Mouse (Mus musculus) CH12.LX (cell line): ENCODE measurements around the gene Ccdc85b. TPM values are rescaled to one million over a fixed set of nuclear protein-coding genes. Genes with fewer than 3 reads are reported as not detected.

Experiments used
- polyA plus RNA-seq: library from polyadenylated mRNA; unstranded; fragments of >175 nt; gene quantifications from 2 replicates; pipeline ENCODE4 v1.2.1, GENCODE M21; 2012; ENCODE audit warnings: low read depth; ENCODE audit not compliant: insufficient read length
- total RNA-seq, 2 experiments: library from RNA; depleted of rRNA; stranded (reverse); fragments of 300-350 nt in 1 of 2; fragments of >200 nt in 1 of 2; gene quantifications; 2 replicates each; pipeline ENCODE4 v1.2.3; 2012 to 2014

The Ccdc85b gene
- total and polyA plus RNA-seq, 3 experiments: 2.1 to 4.2 (median 4.1) TPM

Other genes with a start within 250 kb of the Ccdc85b start
Only the 20 nearest of the 28 such genes appear.
- not detected in 2 replicates for gene Catsper1, start 122.2 kb downstream of the Ccdc85b start, total RNA-seq (2012; rRNA removed)
- not detected in 2 replicates for gene Catsper1, start 122.2 kb downstream of the Ccdc85b start, total RNA-seq (2014; rRNA removed)
- not detected in 2 replicates for gene Catsper1, start 122.2 kb downstream of the Ccdc85b start, polyA plus RNA-seq
- gene Cst6, start 108.3 kb downstream of the Ccdc85b start, total RNA-seq (2012; rRNA removed): 1.9 and 3.5 TPM in 2 replicates
- not detected in 2 replicates for gene Cst6, start 108.3 kb downstream of the Ccdc85b start, total RNA-seq (2014; rRNA removed)
- gene Cst6, start 108.3 kb downstream of the Ccdc85b start, polyA plus RNA-seq: not detected in 2 replicates
- 68.4 and 82.5 TPM in 2 replicates for gene Eif1ad, start 91.2 kb downstream of the Ccdc85b start, total RNA-seq (2012; rRNA removed)
- gene Eif1ad, start 91.2 kb downstream of the Ccdc85b start, total RNA-seq (2014; rRNA removed): 79.3 and 86.0 TPM in 2 replicates
- 97.7 and 98.8 TPM in 2 replicates for gene Eif1ad, start 91.2 kb downstream of the Ccdc85b start, polyA plus RNA-seq
- 161 and 176 TPM in 2 replicates for gene Banf1, start 90.7 kb downstream of the Ccdc85b start, total RNA-seq (2012; rRNA removed)
- gene Banf1, start 90.7 kb downstream of the Ccdc85b start, total RNA-seq (2014; rRNA removed): 212 and 273 TPM in 2 replicates
- 450 and 496 TPM in 2 replicates for gene Banf1, start 90.7 kb downstream of the Ccdc85b start, polyA plus RNA-seq
- gene Sart1, start 69.2 kb downstream of the Ccdc85b start, total RNA-seq (2012; rRNA removed): 78.3 and 85.8 TPM in 2 replicates
- gene Sart1, start 69.2 kb downstream of the Ccdc85b start, total RNA-seq (2014; rRNA removed): 46.7 and 47.7 TPM in 2 replicates
- gene Sart1, start 69.2 kb downstream of the Ccdc85b start, polyA plus RNA-seq: 104 and 132 TPM in 2 replicates
- 0.80 and 0.89 TPM in 2 replicates for gene Tsga10ip, start 55.4 kb downstream of the Ccdc85b start, total RNA-seq (2012; rRNA removed)
- 0.14 TPM in 1 of 2 replicates, not detected in the other for gene Tsga10ip, start 55.4 kb downstream of the Ccdc85b start, total RNA-seq (2014; rRNA removed)
- 0.87 and 1.0 TPM in 2 replicates for gene Tsga10ip, start 55.4 kb downstream of the Ccdc85b start, polyA plus RNA-seq
- gene Drap1, start 32.9 kb downstream of the Ccdc85b start, total RNA-seq (2012; rRNA removed): 142 and 143 TPM in 2 replicates
- gene Drap1, start 32.9 kb downstream of the Ccdc85b start, total RNA-seq (2014; rRNA removed): 73.3 and 86.7 TPM in 2 replicates
- gene Drap1, start 32.9 kb downstream of the Ccdc85b start, polyA plus RNA-seq: 180 and 215 TPM in 2 replicates
- gene AI837181, start 32.8 kb downstream of the Ccdc85b start, total RNA-seq (2012; rRNA removed): 8.6 and 9.8 TPM in 2 replicates
- gene AI837181, start 32.8 kb downstream of the Ccdc85b start, total RNA-seq (2014; rRNA removed): 19.3 and 22.0 TPM in 2 replicates
- 20.7 and 25.1 TPM in 2 replicates for gene AI837181, start 32.8 kb downstream of the Ccdc85b start, polyA plus RNA-seq
- not detected in 2 replicates for gene Fosl1, start 10.3 kb downstream of the Ccdc85b start, total RNA-seq (2012; rRNA removed)
- gene Fosl1, start 10.3 kb downstream of the Ccdc85b start, total RNA-seq (2014; rRNA removed): not detected in 2 replicates
- gene Fosl1, start 10.3 kb downstream of the Ccdc85b start, polyA plus RNA-seq: not detected in 2 replicates
- 37.5 and 43.0 TPM in 2 replicates for gene Fibp, start 2.7 kb upstream of the Ccdc85b start, total RNA-seq (2012; rRNA removed)
- gene Fibp, start 2.7 kb upstream of the Ccdc85b start, total RNA-seq (2014; rRNA removed): 23.9 and 29.1 TPM in 2 replicates
- gene Fibp, start 2.7 kb upstream of the Ccdc85b start, polyA plus RNA-seq: 52.4 and 74.9 TPM in 2 replicates
- gene Ctsw, start 10.6 kb upstream of the Ccdc85b start, total RNA-seq (2012; rRNA removed): 0.38 TPM in 2 replicates
- 0.23 TPM in 1 of 2 replicates, not detected in the other for gene Ctsw, start 10.6 kb upstream of the Ccdc85b start, total RNA-seq (2014; rRNA removed)
- 0.60 and 1.1 TPM in 2 replicates for gene Ctsw, start 10.6 kb upstream of the Ccdc85b start, polyA plus RNA-seq
- 0.51 and 0.59 TPM in 2 replicates for gene Efemp2, start 16.1 kb upstream of the Ccdc85b start, total RNA-seq (2012; rRNA removed)
- gene Efemp2, start 16.1 kb upstream of the Ccdc85b start, total RNA-seq (2014; rRNA removed): not detected in 2 replicates
- gene Efemp2, start 16.1 kb upstream of the Ccdc85b start, polyA plus RNA-seq: 0.50 and 1.5 TPM in 2 replicates
- 28.8 and 31.1 TPM in 2 replicates for gene Mus81, start 30.5 kb upstream of the Ccdc85b start, total RNA-seq (2012; rRNA removed)
- gene Mus81, start 30.5 kb upstream of the Ccdc85b start, total RNA-seq (2014; rRNA removed): 18.0 and 20.4 TPM in 2 replicates
- gene Mus81, start 30.5 kb upstream of the Ccdc85b start, polyA plus RNA-seq: 29.3 and 30.2 TPM in 2 replicates
- 818 and 982 TPM in 2 replicates for gene Cfl1, start 32.6 kb upstream of the Ccdc85b start, total RNA-seq (2012; rRNA removed)
- gene Cfl1, start 32.6 kb upstream of the Ccdc85b start, total RNA-seq (2014; rRNA removed): 932 and 999 TPM in 2 replicates
- gene Cfl1, start 32.6 kb upstream of the Ccdc85b start, polyA plus RNA-seq: 1,768 and 1,993 TPM in 2 replicates
- gene 1700020D05Rik, start 45.9 kb upstream of the Ccdc85b start, total RNA-seq (2012; rRNA removed): 0.25 and 0.34 TPM in 2 replicates
- 0.23 TPM in 1 of 2 replicates, not detected in the other for gene 1700020D05Rik, start 45.9 kb upstream of the Ccdc85b start, total RNA-seq (2014; rRNA removed)
- gene 1700020D05Rik, start 45.9 kb upstream of the Ccdc85b start, polyA plus RNA-seq: 0.33 TPM in 1 of 2 replicates, not detected in the other
- gene Snx32, start 52.6 kb upstream of the Ccdc85b start, total RNA-seq (2012; rRNA removed): 2.7 and 2.8 TPM in 2 replicates
- 0.75 and 0.96 TPM in 2 replicates for gene Snx32, start 52.6 kb upstream of the Ccdc85b start, total RNA-seq (2014; rRNA removed)
- 1.2 and 2.4 TPM in 2 replicates for gene Snx32, start 52.6 kb upstream of the Ccdc85b start, polyA plus RNA-seq
- gene Ovol1, start 102.8 kb upstream of the Ccdc85b start, total RNA-seq (2012; rRNA removed): not detected in 2 replicates
- not detected in 2 replicates for gene Ovol1, start 102.8 kb upstream of the Ccdc85b start, total RNA-seq (2014; rRNA removed)
- not detected in 2 replicates for gene Ovol1, start 102.8 kb upstream of the Ccdc85b start, polyA plus RNA-seq
- gene Ap5b1, start 110.1 kb upstream of the Ccdc85b start, total RNA-seq (2012; rRNA removed): 9.6 and 10.6 TPM in 2 replicates
- gene Ap5b1, start 110.1 kb upstream of the Ccdc85b start, total RNA-seq (2014; rRNA removed): 3.2 and 3.6 TPM in 2 replicates
- 6.5 and 8.5 TPM in 2 replicates for gene Ap5b1, start 110.1 kb upstream of the Ccdc85b start, polyA plus RNA-seq
- 124 and 164 TPM in 2 replicates for gene Rnaseh2c, start 144.0 kb upstream of the Ccdc85b start, total RNA-seq (2012; rRNA removed)
- 51.3 and 54.2 TPM in 2 replicates for gene Rnaseh2c, start 144.0 kb upstream of the Ccdc85b start, total RNA-seq (2014; rRNA removed)
- gene Rnaseh2c, start 144.0 kb upstream of the Ccdc85b start, polyA plus RNA-seq: 75.4 and 79.0 TPM in 2 replicates
- gene Kat5, start 152.3 kb upstream of the Ccdc85b start, total RNA-seq (2012; rRNA removed): 44.9 and 46.5 TPM in 2 replicates
- 75.4 and 106 TPM in 2 replicates for gene Kat5, start 152.3 kb upstream of the Ccdc85b start, total RNA-seq (2014; rRNA removed)
- 50.1 and 62.8 TPM in 2 replicates for gene Kat5, start 152.3 kb upstream of the Ccdc85b start, polyA plus RNA-seq